Mouse (Mus musculus): ENCODE data around the gene Zmiz1. TPM values are rescaled to one million over a fixed set of nuclear protein-coding genes. Genes with fewer than 3 reads are reported as not detected.

Zmiz1 gene
- polyA plus RNA-seq, 2 experiments from 2014 or later: 21.2 to 34.3 TPM

- ATAC-seq: no peak
Measured at GRCm38 (mm10) chr14:25456666-25457433, 2.1 kb upstream of the Zmiz1 start.

DNA sequence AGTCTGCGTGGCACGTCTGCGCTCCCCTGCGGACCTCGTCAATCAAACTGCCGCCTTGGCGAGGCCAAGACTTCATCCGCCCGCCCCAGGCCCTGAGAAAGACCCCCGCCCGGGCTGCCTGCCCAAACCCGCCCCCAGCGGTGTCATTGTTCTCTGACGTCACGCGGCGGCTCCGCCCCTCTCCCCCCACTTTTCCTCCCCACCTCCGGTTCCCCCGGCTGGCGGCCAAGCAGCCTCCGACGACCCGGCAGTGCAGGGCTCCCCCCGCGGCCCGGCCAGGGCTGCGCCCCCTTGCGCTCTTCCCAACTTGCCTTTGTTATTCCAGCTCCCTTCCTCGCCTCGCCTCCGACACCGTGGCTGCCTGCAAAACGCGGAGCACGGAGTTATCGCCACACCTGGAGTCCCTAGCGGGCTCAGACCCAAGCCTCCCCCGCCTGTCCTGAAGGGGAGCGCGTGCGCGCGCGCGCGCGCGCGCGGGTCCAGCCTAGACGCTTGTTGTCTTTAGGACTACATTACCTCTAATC, 1.5 kb upstream of the Zmiz1 start:
- ATAC-seq: peak; percentile 27

DNA sequence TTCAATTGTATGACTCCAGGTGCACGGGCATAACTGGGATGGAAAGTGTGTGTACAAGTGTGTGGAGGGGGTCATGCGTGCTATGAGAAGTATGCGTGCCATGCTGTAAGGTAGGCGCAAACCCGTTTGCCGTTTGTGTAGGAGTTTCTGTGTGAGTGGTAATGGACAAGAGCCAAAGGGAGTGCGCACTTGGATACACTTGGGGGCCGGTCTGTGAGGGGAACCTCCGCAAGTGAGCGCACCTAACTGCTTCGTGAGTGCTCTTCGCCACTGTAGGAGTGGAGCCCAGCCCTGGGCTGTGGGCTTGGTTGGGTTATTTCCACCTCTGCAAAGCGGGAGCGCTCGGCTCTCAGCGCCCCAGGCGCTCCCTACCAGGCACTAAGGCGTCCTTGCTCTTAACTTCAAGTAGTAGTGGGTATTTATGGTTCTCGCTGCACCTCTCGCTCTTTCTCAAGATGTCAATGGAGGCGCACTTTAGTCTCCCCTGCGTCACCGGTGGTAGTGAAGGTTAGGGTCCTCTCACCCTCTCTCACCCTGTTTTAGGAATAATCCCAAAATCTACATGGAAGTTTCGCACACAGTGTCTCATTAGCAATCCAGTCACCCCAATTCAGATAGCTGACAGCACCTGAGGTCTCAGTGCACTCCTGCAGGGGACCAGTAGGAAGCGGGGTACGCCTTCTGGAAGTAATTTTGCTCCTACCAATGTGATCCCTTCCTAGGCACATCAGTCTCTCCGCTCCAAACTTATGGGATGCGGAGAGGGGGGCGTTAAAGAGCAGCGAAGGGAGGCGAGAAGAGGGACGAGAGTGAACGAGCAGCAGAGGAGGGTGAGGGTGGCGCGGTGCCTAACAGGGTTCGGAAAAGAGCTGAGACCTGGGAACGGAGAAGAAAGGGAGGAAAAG, 622 bp upstream of the Zmiz1 start:
- peak; percentile 8 for ATAC-seq

DNA sequence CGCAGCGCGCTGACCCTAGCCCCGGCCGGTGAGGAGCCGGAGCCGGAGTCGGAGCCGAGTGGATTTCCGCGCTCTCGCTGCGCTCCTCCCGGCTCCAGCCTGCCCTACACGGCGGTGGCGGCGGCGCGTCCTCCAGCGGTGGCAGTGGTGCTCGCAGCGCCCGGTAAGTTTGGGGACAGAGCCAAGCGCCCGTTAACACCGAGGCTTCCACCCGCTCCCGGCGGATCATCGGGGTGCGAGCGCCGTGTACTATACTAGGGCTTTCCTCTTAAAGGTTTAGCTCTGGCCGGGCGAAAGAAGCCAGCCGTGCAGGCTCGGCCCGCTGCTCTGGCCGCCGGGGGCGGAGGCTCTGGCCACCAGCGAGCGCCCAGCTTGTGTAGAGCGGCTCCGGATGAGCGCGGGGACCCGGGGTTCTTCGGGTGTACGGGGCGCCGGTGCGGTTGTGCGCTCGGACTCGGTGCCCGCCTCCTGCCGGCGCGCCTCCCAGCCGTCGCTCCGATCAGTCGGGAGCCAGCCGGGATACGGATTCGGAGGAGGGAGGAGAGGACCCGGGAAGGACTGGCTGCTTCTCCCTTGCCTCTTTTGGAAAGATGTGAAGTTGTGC, 511 bp downstream of the Zmiz1 start:
- ATAC-seq: peak; percentile 28

- peak; percentile 28 for ATAC-seq
Measured at GRCm38 (mm10) chr14:25459998-25460800, 1.2 kb downstream of the Zmiz1 start.

DNA sequence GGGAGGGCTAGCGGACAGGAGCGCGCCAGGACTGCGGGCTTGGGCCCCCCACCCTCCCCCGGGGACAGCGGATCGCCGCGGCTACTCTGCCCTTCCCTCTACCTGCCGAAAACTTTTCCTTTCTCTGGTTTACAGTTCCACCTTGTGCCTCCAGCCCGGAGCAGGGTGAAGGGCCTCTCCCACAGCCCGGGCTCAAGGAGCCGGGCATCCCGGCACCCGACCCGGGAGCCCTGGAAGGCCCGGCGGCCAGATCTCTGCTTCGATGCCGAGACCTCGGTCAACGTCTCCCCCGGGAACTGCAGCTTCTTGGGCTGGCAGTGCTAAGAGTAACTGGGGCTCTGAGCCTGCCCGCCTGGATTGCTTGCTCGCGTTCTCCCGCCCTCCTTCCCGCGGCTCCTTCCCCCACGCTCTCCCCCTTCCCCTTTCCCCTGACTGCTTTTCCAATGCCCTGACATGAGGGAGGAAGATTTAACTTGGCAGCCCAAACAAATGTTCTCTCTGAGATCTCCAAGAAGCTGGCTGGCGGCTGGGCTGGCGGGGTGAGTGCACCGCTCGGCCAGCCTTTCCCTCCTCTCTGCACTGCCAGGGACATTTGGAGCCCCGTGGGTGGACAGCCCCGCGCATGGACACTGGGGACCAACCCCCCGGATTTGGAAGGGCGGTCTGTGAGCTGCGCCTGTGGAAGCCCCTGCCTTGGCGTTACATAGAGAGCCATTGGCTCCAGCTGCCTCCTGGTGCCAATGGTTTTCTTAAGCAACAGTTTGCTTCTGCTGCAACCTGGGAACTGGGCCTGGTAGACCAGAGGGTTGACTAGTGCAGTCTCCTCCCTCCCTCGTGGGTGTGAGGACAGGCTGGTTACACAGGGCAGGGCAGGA, 2.1 kb downstream of the Zmiz1 start:
- no peak for ATAC-seq

- ATAC-seq: no peak
Measured at GRCm38 (mm10) chr14:25461676-25462385, 2.8 kb downstream of the Zmiz1 start.

GRCm38 (mm10) chr14:25462975-25463374, 4.0 kb downstream of the Zmiz1 start:
- ATAC-seq: no peak

DNA sequence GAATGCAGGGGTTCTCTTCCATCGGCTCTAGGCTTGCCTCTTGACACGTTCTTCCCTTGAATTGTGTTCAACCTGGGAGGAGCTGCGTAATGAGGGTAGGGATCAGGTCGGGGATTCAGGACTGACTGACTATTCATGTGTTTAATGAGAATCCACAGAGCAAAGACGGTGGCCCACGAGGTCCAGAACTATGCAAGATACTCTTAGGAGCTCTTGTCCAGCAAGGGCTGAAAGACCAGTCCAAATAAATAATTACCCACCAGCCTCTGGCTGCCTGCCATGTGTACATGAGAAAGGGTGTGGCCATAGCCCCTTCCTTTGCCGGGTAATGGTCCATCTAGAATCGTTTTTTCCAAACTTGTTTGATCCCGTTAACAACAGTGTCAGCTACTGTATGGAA, 4.9 kb downstream of the Zmiz1 start:
- ATAC-seq: no peak

DNA sequence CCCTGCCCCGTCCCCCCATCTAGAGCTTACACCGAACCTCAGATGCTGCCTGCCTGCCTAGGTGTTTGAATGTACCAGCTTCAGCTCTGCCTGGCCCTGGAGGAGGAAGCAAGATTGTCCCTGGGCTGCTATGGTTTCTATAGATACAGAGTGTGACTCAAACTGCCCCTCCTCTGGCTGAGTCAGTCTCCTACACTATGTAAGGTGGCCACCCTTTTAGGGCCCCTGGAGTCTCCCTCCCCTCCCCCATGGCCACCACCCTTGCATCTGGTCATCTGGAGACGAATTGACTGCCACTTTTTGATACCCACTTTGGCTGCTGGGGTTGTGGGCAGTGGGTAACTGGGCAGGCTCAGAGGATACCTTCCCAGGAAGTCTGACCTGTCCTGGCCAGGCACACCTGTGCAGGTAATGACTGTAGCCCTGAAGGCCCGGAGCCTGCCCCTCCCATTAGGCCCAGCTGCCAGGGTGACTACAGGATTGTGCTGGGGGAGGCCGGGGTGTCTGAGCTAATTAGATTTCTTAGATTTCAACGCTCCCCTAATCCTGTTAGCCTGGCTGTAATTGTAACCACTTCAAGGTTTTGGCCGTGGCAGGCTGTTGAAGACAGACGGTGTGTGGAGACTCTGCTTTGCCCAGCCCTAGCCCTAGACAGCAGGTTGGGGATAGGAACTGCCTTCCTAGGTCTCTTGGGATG, 5.8 kb downstream of the Zmiz1 start:
- peak; percentile 17 for ATAC-seq

DNA sequence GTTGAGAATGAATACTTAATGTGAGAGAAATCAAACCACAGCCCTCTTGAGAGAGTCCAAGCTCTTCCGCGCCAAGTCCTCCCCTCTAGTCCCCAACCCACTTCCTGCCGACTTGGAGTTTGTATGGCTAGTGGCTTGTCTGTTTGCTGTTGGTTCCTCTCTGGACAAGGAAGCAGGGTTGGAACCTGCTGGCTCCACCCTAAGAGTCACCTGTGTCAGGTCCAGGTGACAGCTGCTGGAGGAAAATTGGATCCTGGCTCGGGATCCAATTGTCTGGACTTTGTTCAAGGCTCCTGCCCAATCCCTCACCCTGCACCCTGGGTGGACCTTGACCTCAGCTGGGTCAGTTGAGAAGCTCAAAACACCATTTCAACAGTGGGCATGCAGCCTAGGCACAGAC, 7.4 kb downstream of the Zmiz1 start:
- ATAC-seq: peak; percentile 50

- ATAC-seq: no peak
Measured at GRCm38 (mm10) chr14:25467911-25468668, 9.1 kb downstream of the Zmiz1 start.

GRCm38 (mm10) chr14:25468891-25469529, 10.0 kb downstream of the Zmiz1 start:
- no peak for ATAC-seq

DNA sequence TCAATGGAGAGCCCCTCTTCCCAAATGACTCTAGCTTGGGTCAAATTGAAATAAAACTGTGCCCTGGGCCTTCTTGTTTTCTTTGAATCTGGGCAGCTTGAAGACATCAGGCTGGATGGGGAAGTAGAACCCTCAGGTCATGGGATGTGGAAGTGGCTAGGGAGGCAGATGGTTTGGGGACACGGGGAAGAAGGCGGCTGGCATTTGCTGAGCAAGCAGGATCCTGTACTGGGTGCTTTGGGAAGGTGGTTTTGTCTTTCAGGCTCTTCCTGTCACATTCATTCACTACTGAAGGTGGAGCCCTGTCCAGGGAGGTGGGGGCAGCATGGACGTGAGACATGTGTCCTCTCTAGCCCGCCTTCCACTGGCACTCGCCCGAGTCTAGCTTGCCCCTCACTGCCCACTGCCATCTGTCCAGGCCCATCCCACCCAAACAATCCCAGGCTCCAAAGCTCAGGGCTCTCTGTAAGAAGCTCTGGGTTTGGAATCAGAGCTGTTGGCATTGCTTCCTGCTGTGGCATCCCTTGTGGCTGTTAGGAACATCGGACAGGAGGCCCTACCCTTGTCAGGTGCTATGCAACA, 11.3 kb downstream of the Zmiz1 start:
- no peak for ATAC-seq

GRCm38 (mm10) chr14:25471035-25471434, 12.1 kb downstream of the Zmiz1 start:
- ATAC-seq: no peak

- no peak for ATAC-seq
Measured at GRCm38 (mm10) chr14:25472096-25472861, 13.3 kb downstream of the Zmiz1 start.

- peak; percentile 67 for ATAC-seq
Measured at GRCm38 (mm10) chr14:25472981-25473649, 14.1 kb downstream of the Zmiz1 start.
